Mouse (Mus musculus) splenic B cell, adult 2 months (primary cell): ENCODE measurements around the gene Ranbp17.
"Not testable (repeated sequence)": the region's sequence is repeated elsewhere in the genome, so short reads cannot be mapped to it uniquely, and the experiment has no call there.

Experiments
- DNase-seq: peaks from one replicate; pipeline ENCODE4 v3.0.0-alpha.2; 2011; ENCODE audit warnings: low read depth, low spot score
- H3K27me3 ChIP-seq: 2 replicates; pipeline ENCODE4 v1.6.1; 2012; ENCODE audit warnings: mild to moderate bottlenecking, low read length, moderate library complexity, mixed read lengths; ENCODE audit not compliant: control insufficient read depth, poor library complexity, insufficient read depth, severe bottlenecking
- H3K36me3 ChIP-seq: 2 replicates; pipeline ENCODE4 v1.6.1; 2012; ENCODE audit warnings: mild to moderate bottlenecking, low read length, moderate library complexity, mixed read lengths; ENCODE audit not compliant: control insufficient read depth, poor library complexity, insufficient read depth, severe bottlenecking

The Ranbp17 gene

GRCm38 (mm10) chr11:33479209-33479608 lies 34.3 kb downstream of the Ranbp17 start:
- Histone ChIP-seq H3K27me3 (no peaks in the 10 kb centered on the region), H3K36me3 (no peaks in the 10 kb centered on the region)
- DNase-seq = no peak

- DNase-seq = no peak
- Histone ChIP-seq H3K27me3 (no peaks in the 10 kb centered on the region), H3K36me3 (no peaks in the 10 kb centered on the region)
Measured at GRCm38 (mm10) chr11:33476634-33477033, 36.9 kb downstream of the Ranbp17 start.

GRCm38 (mm10) chr11:33461172-33461571 lies 52.4 kb downstream of the Ranbp17 start:
- DNase-seq = no peak
- Histone ChIP-seq H3K36me3 (no peaks in the 10 kb centered on the region), H3K27me3 (no peaks in the 10 kb centered on the region)

GRCm38 (mm10) chr11:33454069-33454468 lies 59.5 kb downstream of the Ranbp17 start:
- no peak for DNase-seq
- Histone ChIP-seq H3K36me3 (no peaks in the 10 kb centered on the region), H3K27me3 (no peaks in the 10 kb centered on the region)

GRCm38 (mm10) chr11:33433813-33434212 lies 79.7 kb downstream of the Ranbp17 start:
- H3K27me3 ChIP-seq = no peaks in the 10 kb centered on the region
- DNase-seq = no peak
- no peaks in the 10 kb centered on the region for H3K36me3 ChIP-seq

- not testable (repeated sequence) for DNase-seq, H3K36me3 ChIP-seq, H3K27me3 ChIP-seq
Measured at GRCm38 (mm10) chr11:33428238-33428637, 85.3 kb downstream of the Ranbp17 start.

- DNase-seq, H3K27me3 ChIP-seq: not testable (repeated sequence)
Measured at GRCm38 (mm10) chr11:33427789-33428188, 85.8 kb downstream of the Ranbp17 start.

GRCm38 (mm10) chr11:33422226-33422625 lies 91.3 kb downstream of the Ranbp17 start:
- DNase-seq = no peak
- Histone ChIP-seq H3K27me3 (no peaks in the 10 kb centered on the region), H3K36me3 (no peaks in the 10 kb centered on the region)

More at GRCm38 (mm10) chr11:33427789-33428188, 85.8 kb downstream of the Ranbp17 start:
- not testable (repeated sequence) for H3K36me3 ChIP-seq

GRCm38 (mm10) chr11:33404651-33405050 lies 108.9 kb downstream of the Ranbp17 start:
- no peak for DNase-seq
- no peaks in the 10 kb centered on the region for H3K27me3 ChIP-seq
- H3K36me3 ChIP-seq = no peaks in the 10 kb centered on the region

GRCm38 (mm10) chr11:33399346-33399745 lies 114.2 kb downstream of the Ranbp17 start:
- H3K27me3 ChIP-seq = no peaks in the 10 kb centered on the region
- no peaks in the 10 kb centered on the region for H3K36me3 ChIP-seq
- DNase-seq = no peak

- Histone ChIP-seq H3K36me3 (no peaks in the 10 kb centered on the region), H3K27me3 (no peaks in the 10 kb centered on the region)
- DNase-seq = no peak
Measured at GRCm38 (mm10) chr11:33398701-33399100, 114.8 kb downstream of the Ranbp17 start.

GRCm38 (mm10) chr11:33396275-33396674 lies 117.3 kb downstream of the Ranbp17 start:
- Histone ChIP-seq H3K36me3 (no peaks in the 10 kb centered on the region), H3K27me3 (no peaks in the 10 kb centered on the region)
- DNase-seq = no peak

GRCm38 (mm10) chr11:33394093-33394492 lies 119.5 kb downstream of the Ranbp17 start:
- no peak for DNase-seq
- no peaks in the 10 kb centered on the region for H3K27me3 ChIP-seq
- H3K36me3 ChIP-seq = no peaks in the 10 kb centered on the region

- no peaks in the 10 kb centered on the region for H3K36me3 ChIP-seq
- H3K27me3 ChIP-seq = no peaks in the 10 kb centered on the region
- DNase-seq = no peak
Measured at GRCm38 (mm10) chr11:33388685-33389084, 124.9 kb downstream of the Ranbp17 start.

GRCm38 (mm10) chr11:33361867-33362266 lies 151.7 kb downstream of the Ranbp17 start:
- H3K27me3 ChIP-seq = no peaks in the 10 kb centered on the region
- H3K36me3 ChIP-seq = no peaks in the 10 kb centered on the region
- DNase-seq = no peak

- H3K27me3 ChIP-seq = no peaks in the 10 kb centered on the region
- no peak for DNase-seq
- H3K36me3 ChIP-seq = no peaks in the 10 kb centered on the region
Measured at GRCm38 (mm10) chr11:33349269-33349668, 164.3 kb downstream of the Ranbp17 start.
